26 mouse cellular contexts compared by ENCODE assay signal in the genomic region with DNA sequence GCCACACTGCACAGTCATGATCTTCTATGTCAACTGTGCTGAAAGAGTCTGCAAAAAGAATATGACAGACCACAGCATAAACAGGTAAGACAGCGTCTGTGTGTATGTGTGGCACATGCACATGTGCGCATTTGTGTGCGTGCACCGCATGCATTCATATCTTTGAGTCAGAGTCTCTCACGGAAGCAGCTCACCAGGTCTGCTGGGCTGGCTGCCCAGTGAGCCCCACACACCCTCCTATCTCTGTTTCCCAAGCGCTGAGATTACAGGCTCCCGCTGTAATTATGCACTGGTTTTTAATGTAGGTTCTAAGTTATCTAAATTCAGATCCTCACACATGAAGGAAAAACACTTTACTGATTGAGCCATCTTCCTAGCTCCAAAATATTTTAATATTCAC.
"Had no signal": no experiment of that assay in that cellular context is flagged by ENCODE, and none has a peak within 500 bp of the region (broad histone marks: within the 10 kb centered on the region; RNA-seq: fewer than 3 reads in every experiment).

No protein-coding gene starts in this region.

- H3K4me3 ChIP-seq: embryonic facial prominence, embryonic 10.5 days; embryonic facial prominence, embryonic 12.5 days; embryonic facial prominence, embryonic 13.5 days; embryonic facial prominence, embryonic 15.5 days; erythroblast, embryonic 14.5 days; forebrain, embryonic 10.5 days; forebrain, embryonic 12.5 days; forebrain, embryonic 13.5 days; forebrain, embryonic 15.5 days; gastrocnemius, adult 2 months; heart, adult 2 months had no signal

- H3K9me3 ChIP-seq: embryonic facial prominence, embryonic 10.5 days; embryonic facial prominence, embryonic 12.5 days; embryonic facial prominence, embryonic 13.5 days; embryonic facial prominence, embryonic 15.5 days; forebrain, embryonic 10.5 days; forebrain, embryonic 12.5 days; forebrain, embryonic 13.5 days; forebrain, embryonic 15.5 days had no signal

- H3K27me3 ChIP-seq: embryonic facial prominence, embryonic 12.5 days; embryonic facial prominence, embryonic 13.5 days; embryonic facial prominence, embryonic 15.5 days; forebrain, embryonic 12.5 days; forebrain, embryonic 13.5 days; forebrain, embryonic 15.5 days had no signal

- H3K27ac ChIP-seq: embryonic facial prominence, embryonic 10.5 days; embryonic facial prominence, embryonic 12.5 days; embryonic facial prominence, embryonic 13.5 days; embryonic facial prominence, embryonic 15.5 days; forebrain, embryonic 10.5 days; forebrain, embryonic 12.5 days; forebrain, embryonic 13.5 days; forebrain, embryonic 15.5 days; gastrocnemius, adult 2 months; heart, adult 2 months had no signal

- H3K9ac ChIP-seq: embryonic facial prominence, embryonic 12.5 days; embryonic facial prominence, embryonic 13.5 days; embryonic facial prominence, embryonic 15.5 days; forebrain, embryonic 12.5 days; forebrain, embryonic 13.5 days; forebrain, embryonic 15.5 days; forebrain, postnatal 0 days had no signal

- H3K4me1 ChIP-seq: embryonic facial prominence, embryonic 10.5 days; embryonic facial prominence, embryonic 12.5 days; embryonic facial prominence, embryonic 13.5 days; embryonic facial prominence, embryonic 15.5 days; forebrain, embryonic 10.5 days; forebrain, embryonic 12.5 days; forebrain, embryonic 13.5 days; forebrain, embryonic 15.5 days had no signal

- DNase-seq: cerebellum, adult 8-10 months; cerebellum, adult 9-10 months; cerebellum, adult 9-11 months; cerebellum, postnatal 10 days; cerebellum, postnatal 14 days; cerebellum, postnatal 25 days; cerebellum, postnatal 36 days; embryo, embryonic 11 days; forebrain, postnatal 0 days; gastrocnemius, adult 2 months; gastrocnemius, postnatal 10 days; gastrocnemius, postnatal 14 days; gastrocnemius, postnatal 25 days; gastrocnemius, postnatal 36 days; heart, adult 11 months; heart, adult 18-20 months; heart, adult 2 months had no signal
